Mouse (Mus musculus) cerebellum, postnatal 10 days (tissue): Measurements from ENCODE around the gene Tlx2.

Experiments
- DNase-seq, 2 experiments: peaks; one replicate each; pipeline ENCODE4 v3.0.0; 2021; ENCODE audit warnings: mixed read lengths in 2 of 2

The Tlx2 gene

GRCm38 (mm10) chr6:83087926-83088260 is 17.8 kb upstream of the Tlx2 start:
- DNase-seq = no peak

DNA sequence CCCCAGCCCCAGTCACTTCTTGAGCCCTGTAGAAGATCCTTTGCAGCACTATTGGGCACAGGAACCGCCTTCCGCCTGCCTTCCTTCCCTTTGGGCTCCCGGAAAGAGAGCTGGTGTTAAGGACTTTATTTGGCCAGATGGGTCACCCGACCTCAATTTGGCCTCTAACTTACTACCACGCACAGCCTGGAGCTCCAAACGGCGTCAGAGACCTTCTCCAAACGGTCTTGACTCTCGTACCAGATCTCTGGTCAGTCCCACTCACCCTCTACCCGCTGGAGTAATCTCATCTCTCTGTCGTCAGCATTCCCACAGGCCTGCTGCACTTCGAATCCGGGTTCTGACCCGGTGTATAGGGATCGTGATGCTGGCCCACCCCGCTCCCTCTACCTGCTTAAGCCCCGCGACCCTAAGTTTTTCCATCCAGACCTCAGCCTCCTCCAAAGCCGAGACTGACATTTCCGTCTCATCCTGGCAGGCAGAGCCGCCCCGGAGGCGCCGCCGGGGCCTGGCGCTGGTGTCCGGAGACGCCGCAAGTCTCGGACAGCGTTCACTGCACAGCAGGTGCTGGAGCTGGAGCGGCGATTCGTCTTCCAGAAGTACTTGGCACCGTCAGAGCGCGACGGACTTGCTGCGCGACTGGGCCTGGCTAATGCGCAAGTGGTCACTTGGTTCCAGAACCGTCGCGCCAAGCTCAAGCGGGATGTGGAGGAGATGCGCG is 17.3 kb upstream of the Tlx2 start:
- DNase-seq = peak; percentile 59 to 67

GRCm38 (mm10) chr6:83086121-83087035 is 16.3 kb upstream of the Tlx2 start, which contains the start of gene Lbx2:
Gene Lbx2 (plus strand): TSS chr6:83086367.
- no peak for DNase-seq

DNA sequence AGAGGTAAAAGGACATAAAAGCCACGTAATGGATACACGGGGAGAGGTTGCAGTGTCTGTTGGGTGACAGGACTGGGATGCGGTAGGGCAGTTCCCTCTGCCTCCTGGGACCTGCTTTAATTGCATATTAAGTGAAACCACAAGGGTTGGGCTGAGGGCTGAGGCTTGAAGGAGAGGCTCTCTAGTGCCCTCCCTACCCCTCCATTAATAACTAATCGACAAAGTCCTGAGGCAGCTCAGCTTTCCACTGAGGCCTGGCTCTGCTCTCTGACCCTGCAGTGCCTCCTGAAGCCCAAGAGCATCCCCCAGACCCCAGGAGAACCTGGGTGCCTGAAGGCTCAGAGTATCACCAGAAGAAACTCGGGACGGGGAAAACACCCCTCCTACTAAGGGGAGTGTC is 14.4 kb upstream of the Tlx2 start:
- no peak for DNase-seq

- no peak for DNase-seq
Observed at GRCm38 (mm10) chr6:83083497-83083896, 13.4 kb upstream of the Tlx2 start.

GRCm38 (mm10) chr6:83080210-83080609 is 10.1 kb upstream of the Tlx2 start:
- DNase-seq = no peak

DNA sequence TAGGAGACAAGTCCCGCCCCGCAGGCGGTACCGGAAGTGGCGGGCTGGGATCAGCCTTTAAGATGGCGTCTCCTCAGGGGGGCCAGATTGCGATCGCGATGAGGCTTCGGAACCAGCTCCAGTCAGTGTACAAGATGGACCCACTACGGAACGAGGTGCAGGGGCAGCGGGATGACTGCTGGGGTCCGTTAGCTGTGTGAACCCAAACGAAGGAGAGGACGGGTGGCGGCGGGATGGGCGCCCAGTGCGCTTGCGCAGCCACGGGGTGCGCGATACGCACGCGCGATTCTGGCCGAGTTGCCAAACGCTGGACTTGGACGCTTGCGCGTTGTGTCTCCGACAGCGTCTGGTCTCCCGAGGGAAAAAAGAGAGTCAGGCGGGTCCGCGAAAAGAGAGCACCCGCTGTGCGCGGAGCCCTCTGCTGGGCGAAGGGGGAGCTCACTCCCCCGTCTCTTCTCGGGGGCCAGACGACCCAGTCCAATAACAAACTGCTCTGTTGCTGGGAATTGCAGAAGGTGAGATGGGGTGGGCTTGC is 8.3 kb upstream of the Tlx2 start:
- DNase-seq = peak; percentile 100

GRCm38 (mm10) chr6:83077630-83078323 is 7.7 kb upstream of the Tlx2 start, which contains the start of gene Pcgf1:
Gene Pcgf1 (plus strand): TSS chr6:83077869.
- peak in 1 of 2 experiments; percentile 68 for DNase-seq

GRCm38 (mm10) chr6:83074979-83075378 is 4.9 kb upstream of the Tlx2 start:
- no peak for DNase-seq

GRCm38 (mm10) chr6:83071220-83071619 is 1.1 kb upstream of the Tlx2 start:
- peak in 1 of 2 experiments; percentile 49 for DNase-seq

- DNase-seq = peak; percentile 45 to 74
Observed at GRCm38 (mm10) chr6:83070311-83071219, 472 bp upstream of the Tlx2 start.

DNA sequence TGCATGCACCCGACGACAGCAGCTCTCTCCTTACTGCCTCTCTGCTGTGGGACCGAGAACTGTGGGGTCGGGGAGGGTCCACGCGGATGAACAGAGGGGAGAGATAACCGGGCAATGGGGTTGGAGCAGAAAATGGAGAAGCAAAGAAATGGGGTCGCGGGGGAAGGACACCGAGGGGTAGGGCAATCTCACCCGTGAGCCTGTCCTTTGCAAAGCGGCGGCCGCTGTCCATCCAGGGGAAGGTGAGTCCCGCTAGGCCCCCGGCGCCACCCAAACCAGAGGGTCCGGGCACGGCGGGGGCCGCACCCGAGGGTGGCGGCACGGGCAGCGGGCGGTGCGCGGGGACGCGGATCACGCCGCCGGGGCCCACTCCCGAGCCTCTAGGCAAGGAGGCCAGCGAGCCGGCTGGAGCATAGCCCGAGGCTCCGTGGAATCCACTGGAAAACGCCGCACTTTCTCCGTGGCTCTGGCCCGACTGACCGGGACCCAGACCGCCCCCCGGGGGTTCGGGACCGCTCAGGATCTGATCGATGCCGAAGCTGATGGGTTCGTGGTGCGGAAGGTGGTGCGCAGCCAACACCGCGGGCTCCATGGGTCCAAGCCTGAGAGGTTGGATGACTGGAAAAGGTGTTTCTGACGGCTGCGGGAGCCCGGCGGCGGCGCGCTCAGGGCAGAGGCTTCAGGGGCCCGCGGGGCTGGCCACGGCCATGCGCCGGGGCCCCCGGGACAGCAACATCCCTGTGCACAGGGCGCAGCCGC is 426 bp downstream of the Tlx2 start:
- peak; percentile 36 to 55 for DNase-seq

- DNase-seq = peak in 1 of 2 experiments; percentile 43
Observed at GRCm38 (mm10) chr6:83068706-83069487, 1.2 kb downstream of the Tlx2 start.

DNA sequence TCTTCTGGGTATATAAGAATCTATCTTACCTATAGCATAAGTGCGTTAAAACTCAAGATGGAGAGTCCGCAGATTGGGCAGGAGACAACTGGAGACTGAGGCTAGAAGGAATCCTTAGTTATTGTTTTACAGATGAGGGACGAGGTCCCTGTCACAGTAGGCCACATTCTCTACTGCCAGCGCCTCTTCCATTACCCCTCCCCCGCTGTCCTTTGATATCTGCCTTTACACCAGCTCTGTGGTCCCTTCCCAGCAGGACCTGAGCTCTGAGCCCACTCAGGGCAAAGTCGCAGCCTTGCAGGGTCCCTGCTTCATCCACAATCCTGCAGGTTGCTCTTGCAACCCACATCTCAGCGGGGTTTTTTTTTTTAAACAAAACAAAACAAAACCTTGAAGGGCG is 1.9 kb downstream of the Tlx2 start:
- no peak for DNase-seq

- no peak for DNase-seq
Observed at GRCm38 (mm10) chr6:83066441-83066840, 3.7 kb downstream of the Tlx2 start.

GRCm38 (mm10) chr6:83065995-83066394 is 4.1 kb downstream of the Tlx2 start:
- DNase-seq = no peak

DNA sequence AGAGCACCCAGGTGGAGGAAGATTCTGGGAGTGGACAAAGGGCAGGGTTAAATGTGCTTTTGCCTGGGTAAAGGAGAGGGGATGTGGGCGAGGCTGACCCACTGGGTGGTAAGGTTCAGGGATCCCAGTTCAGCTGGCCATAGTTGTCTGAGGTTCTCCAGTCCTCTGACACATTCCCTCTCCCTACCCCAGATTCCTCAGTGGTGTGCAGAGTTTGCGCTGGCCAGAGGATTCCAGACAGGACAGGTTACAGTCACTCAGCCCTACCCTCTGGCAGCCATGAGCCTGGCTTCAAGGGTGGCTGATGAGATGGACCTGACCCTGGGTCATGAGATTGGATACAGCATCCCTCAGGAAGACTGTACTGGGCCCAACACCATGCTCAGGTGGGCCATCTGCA is 11.4 kb downstream of the Tlx2 start:
- DNase-seq = no peak

DNA sequence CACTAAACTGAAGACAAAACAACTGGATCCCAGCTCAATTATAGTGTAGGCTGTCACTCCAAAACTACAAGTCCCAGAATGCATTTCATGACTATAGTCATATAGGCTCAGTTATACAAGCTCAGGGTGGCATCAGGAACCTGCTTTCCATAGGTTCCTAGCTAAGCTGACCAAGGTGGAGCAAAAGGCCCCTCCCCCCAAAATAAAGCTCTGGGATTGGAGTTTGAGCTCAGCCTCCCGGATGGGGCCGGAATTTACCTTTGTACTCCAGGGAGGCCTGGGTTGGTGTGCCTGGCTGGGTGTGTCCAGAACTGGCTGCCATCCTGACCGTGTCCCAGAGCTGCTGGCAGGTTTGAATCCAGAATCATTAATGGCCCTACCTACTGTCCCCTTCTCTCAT is 12.3 kb downstream of the Tlx2 start, which contains the start of gene Dqx1:
Gene Dqx1 (plus strand): TSS at position 55 of the 400 bp plus-strand sequence.
- peak in 1 of 2 experiments; percentile 30 for DNase-seq

DNA sequence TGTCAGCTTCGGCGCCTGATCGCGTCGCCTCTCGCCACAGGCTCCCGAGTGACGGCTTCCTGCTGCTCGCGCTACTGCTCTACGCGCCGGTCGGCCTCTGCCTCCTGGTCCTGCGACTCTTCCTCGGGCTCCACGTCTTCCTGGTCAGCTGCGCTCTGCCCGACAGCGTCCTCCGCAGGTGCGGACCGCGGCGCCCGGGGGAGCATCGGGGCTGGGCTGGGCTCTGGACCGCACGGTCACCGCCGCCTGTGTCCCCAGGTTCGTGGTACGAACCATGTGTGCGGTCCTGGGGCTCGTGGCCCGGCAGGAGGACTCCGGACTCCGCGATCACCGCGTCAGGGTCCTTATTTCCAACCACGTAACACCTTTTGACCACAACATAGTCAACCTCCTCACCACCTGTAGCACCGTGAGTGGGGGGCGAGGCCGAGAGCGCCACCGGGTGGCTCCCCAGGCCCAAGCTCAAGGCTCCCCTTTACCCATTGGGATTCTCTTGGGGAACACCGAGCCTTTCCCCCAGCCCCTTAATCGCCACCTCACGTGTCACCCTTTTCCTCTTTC is 15.1 kb downstream of the Tlx2 start, which contains the start of gene Htra2:
Gene Htra2 (minus strand): TSS at position 403 of the 561 bp plus-strand sequence.
- peak; percentile 67 to 71 for DNase-seq
